In the genomic region with DNA sequence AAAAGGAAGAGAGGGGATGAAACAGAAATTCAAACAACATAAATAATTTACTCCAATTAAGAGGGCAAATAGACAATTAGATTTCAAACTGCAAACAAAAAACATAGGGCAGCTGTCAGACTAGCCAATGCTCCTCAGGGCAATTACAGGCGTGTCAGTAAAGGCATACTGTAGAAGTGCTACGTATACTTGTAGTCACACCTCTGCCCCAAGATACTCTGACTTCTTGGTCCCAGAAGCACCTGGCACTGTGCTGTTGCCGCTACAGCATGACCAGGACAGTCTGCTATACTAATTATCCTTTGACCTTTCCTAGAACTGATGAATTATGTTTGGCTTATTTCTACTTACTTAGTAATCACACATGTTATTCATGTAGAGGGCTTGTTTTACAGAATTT, we compare ENCODE assay signal across 21 mouse cellular contexts. TPM values are rescaled to one million over a fixed set of nuclear protein-coding genes. Genes with fewer than 3 reads are reported as not detected.
DNase-seq lines count a peak whose midpoint lies in the region; ATAC-seq and TF ChIP-seq lines count a peak whose summit lies in the region.
"Had no signal": no experiment of that assay in that cellular context is flagged by ENCODE, and none has a peak within 500 bp of the region (broad histone marks: within the 10 kb centered on the region; RNA-seq: fewer than 3 reads in every experiment).

No protein-coding gene starts in this region.

- TF ChIP-seq POLR2A in brain, embryonic 14.5 days (IDR thresholded peaks at IDR 0.05; ENCODE audit: borderline replicate concordance, extremely low read depth, insufficient read depth, insufficient read length, poor library complexity, severe bottlenecking): no peak

- no peaks in the 10 kb centered on the region for H3K9me3 ChIP-seq in hindbrain, embryonic 12.5 days (replicated peaks)
- H3K9me3 ChIP-seq in hindbrain, embryonic 10.5 days: no peaks in the 10 kb centered on the region
- no peaks in the 10 kb centered on the region for H3K9me3 ChIP-seq in midbrain, embryonic 12.5 days
- H3K9me3 ChIP-seq in midbrain, postnatal 0 days (ENCODE audit: low read length): no peaks in the 10 kb centered on the region
- H3K9me3 ChIP-seq in midbrain, embryonic 14.5 days (ENCODE audit: control insufficient read depth, low read length): no peaks in the 10 kb centered on the region
- H3K9me3 ChIP-seq: forebrain, embryonic 12.5 days had no signal

- no peak overlapping the region for H3K4me3 ChIP-seq in hindbrain, embryonic 12.5 days
- no peak overlapping the region for H3K4me3 ChIP-seq in hindbrain, embryonic 10.5 days
- no peak overlapping the region for H3K4me3 ChIP-seq in midbrain, embryonic 12.5 days
- H3K4me3 ChIP-seq in midbrain, postnatal 0 days (ENCODE audit: low read depth, low read length): no peak overlapping the region
- H3K4me3 ChIP-seq in midbrain, embryonic 14.5 days (replicated peaks; ENCODE audit: low read depth, low read length): no peak overlapping the region
- H3K4me3 ChIP-seq: embryonic facial prominence, embryonic 13.5 days; forebrain, embryonic 12.5 days had no signal

- ATAC-seq in hindbrain, embryonic 12.5 days (ENCODE audit: low FRiP score): peak; percentile 85
- ATAC-seq in midbrain, embryonic 12.5 days (ENCODE audit: low FRiP score, low read depth): peak; percentile 62; the same call in 1 of the 2 replicates
- no peak for ATAC-seq in midbrain, postnatal 0 days (ENCODE audit: low FRiP score)
- ATAC-seq in midbrain, embryonic 14.5 days (ENCODE audit: low FRiP score, low TSS enrichment): peak; percentile 64
- ATAC-seq: activated CD4-positive, CD25-positive, alpha-beta regulatory T cell, adult 4 months; forebrain, embryonic 16.5 days; Patski had no signal

- TF ChIP-seq CTCF in midbrain, postnatal 0 days (IDR thresholded peaks at IDR 0.05): no peak
- TF ChIP-seq CTCF in brain, embryonic 14.5 days (IDR thresholded peaks at IDR 0.05; ENCODE audit: borderline replicate concordance, extremely low read depth, insufficient read depth, insufficient read length): no peak

- H3K4me2 ChIP-seq in hindbrain, embryonic 12.5 days (replicated peaks): no peak overlapping the region
- H3K4me2 ChIP-seq in midbrain, embryonic 12.5 days (replicated peaks): no peak overlapping the region
- no peak overlapping the region for H3K4me2 ChIP-seq in midbrain, postnatal 0 days (ENCODE audit: low read depth, low read length, poor library complexity, severe bottlenecking)
- no peak overlapping the region for H3K4me2 ChIP-seq in midbrain, embryonic 14.5 days (ENCODE audit: low read length)
- H3K4me2 ChIP-seq: embryonic facial prominence, embryonic 13.5 days; forebrain, embryonic 12.5 days had no signal

- no peaks in the 10 kb centered on the region for H3K4me1 ChIP-seq in hindbrain, embryonic 12.5 days
- no peaks in the 10 kb centered on the region for H3K4me1 ChIP-seq in hindbrain, embryonic 10.5 days (replicated peaks)
- no peaks in the 10 kb centered on the region for H3K4me1 ChIP-seq in midbrain, embryonic 12.5 days
- H3K4me1 ChIP-seq in midbrain, postnatal 0 days (ENCODE audit: insufficient read depth, low read length): no peaks in the 10 kb centered on the region
- no peaks in the 10 kb centered on the region for H3K4me1 ChIP-seq in midbrain, embryonic 14.5 days (ENCODE audit: control insufficient read depth, insufficient read depth, low read length)
- H3K4me1 ChIP-seq: forebrain, embryonic 12.5 days had no signal

- no peaks in the 10 kb centered on the region for H3K36me3 ChIP-seq in hindbrain, embryonic 12.5 days
- H3K36me3 ChIP-seq in hindbrain, embryonic 10.5 days: no peaks in the 10 kb centered on the region
- no peaks in the 10 kb centered on the region for H3K36me3 ChIP-seq in midbrain, embryonic 12.5 days
- no peaks in the 10 kb centered on the region for H3K36me3 ChIP-seq in midbrain, postnatal 0 days (ENCODE audit: insufficient read depth, low read length)
- H3K36me3 ChIP-seq in midbrain, embryonic 14.5 days (ENCODE audit: control insufficient read depth, insufficient read depth, low read length): no peaks in the 10 kb centered on the region
- H3K36me3 ChIP-seq: embryonic facial prominence, embryonic 13.5 days; forebrain, embryonic 12.5 days had no signal

- WGBS in hindbrain, embryonic 12.5 days: 65% methylated on average over 3 of the region's 3 CpGs
- 75% methylated on average over 3 of the region's 3 CpGs for WGBS in hindbrain, embryonic 10.5 days
- 77% methylated on average over 3 of the region's 3 CpGs for WGBS in midbrain, embryonic 12.5 days
- WGBS in midbrain, postnatal 0 days: 68% methylated on average over 3 of the region's 3 CpGs
- WGBS in midbrain, embryonic 14.5 days: 44% methylated on average over 3 of the region's 3 CpGs

- no peak overlapping the region for H3K27ac ChIP-seq in hindbrain, embryonic 12.5 days
- no peak overlapping the region for H3K27ac ChIP-seq in hindbrain, embryonic 10.5 days
- no peak overlapping the region for H3K27ac ChIP-seq in midbrain, embryonic 12.5 days (replicated peaks)
- no peak overlapping the region for H3K27ac ChIP-seq in midbrain, postnatal 0 days (ENCODE audit: low read depth, low read length)
- H3K27ac ChIP-seq in midbrain, embryonic 14.5 days (replicated peaks; ENCODE audit: low read depth, low read length): no peak overlapping the region
- H3K27ac ChIP-seq: embryonic facial prominence, embryonic 13.5 days; forebrain, embryonic 12.5 days had no signal

- no peak overlapping the region for H3K9ac ChIP-seq in hindbrain, embryonic 12.5 days
- no peak overlapping the region for H3K9ac ChIP-seq in midbrain, embryonic 12.5 days (replicated peaks)
- H3K9ac ChIP-seq in midbrain, postnatal 0 days (replicated peaks; ENCODE audit: low read length, poor library complexity, severe bottlenecking): no peak overlapping the region
- no peak overlapping the region for H3K9ac ChIP-seq in midbrain, embryonic 14.5 days (replicated peaks; ENCODE audit: low read length)
- H3K9ac ChIP-seq: embryonic facial prominence, embryonic 13.5 days; forebrain, embryonic 12.5 days had no signal

- no peak for DNase-seq in hindbrain, embryonic 10.5 days (ENCODE audit: low spot score)
- no peak for DNase-seq in midbrain, postnatal 0 days (ENCODE audit: low spot score)
- DNase-seq in brain, embryonic 14.5 days (ENCODE audit: low read depth): peak; percentile 27
- peak; percentile 37 for DNase-seq in midbrain, embryonic 14.5 days
- no peak for DNase-seq in frontal cortex, postnatal 25 days (ENCODE audit: low spot score in 2 of 2)
- DNase-seq: adrenal gland, postnatal 14 days; cerebellum, adult 18-20 months; cerebellum, adult 9-11 months; cerebellum, postnatal 36 days; gastrocnemius, postnatal 25 days; heart, postnatal 10 days; heart, postnatal 4 days had no signal

- H3K27me3 ChIP-seq in hindbrain, embryonic 12.5 days: no peaks in the 10 kb centered on the region
- H3K27me3 ChIP-seq in hindbrain, embryonic 10.5 days (ENCODE audit: insufficient read depth, poor library complexity, severe bottlenecking): no peaks in the 10 kb centered on the region
- no peaks in the 10 kb centered on the region for H3K27me3 ChIP-seq in midbrain, embryonic 12.5 days
- no peaks in the 10 kb centered on the region for H3K27me3 ChIP-seq in midbrain, postnatal 0 days (ENCODE audit: insufficient read depth, low read length)
- H3K27me3 ChIP-seq in midbrain, embryonic 14.5 days (ENCODE audit: control insufficient read depth, insufficient read depth, low read length): no peaks in the 10 kb centered on the region
- H3K27me3 ChIP-seq: CH12.LX; embryonic facial prominence, embryonic 13.5 days; forebrain, embryonic 12.5 days; Patski had no signal

RNA-seq across cellular contexts. Expression of a gene that starts 44.5 kb away (rescaled TPM):
- 22.8 and 27.1 TPM in 2 replicates for polyA plus RNA-seq in hindbrain, embryonic 12.5 days (2016; fragmentation: Nextera tagmentation; extraction: Ambion mirVana)
- polyA plus RNA-seq in hindbrain, embryonic 10.5 days (2016; fragmentation: Nextera tagmentation; extraction: Ambion mirVana): 9.8 and 12.4 TPM in 2 replicates
- 17.1 TPM in 2 replicates for polyA plus RNA-seq in midbrain, embryonic 12.5 days (2016; fragmentation: Nextera tagmentation; extraction: Ambion mirVana)
- total RNA-seq in midbrain, postnatal 0 days (2014; rRNA removed): 37.0 and 41.6 TPM in 2 replicates
- 62.8 and 64.7 TPM in 2 replicates for polyA plus RNA-seq in midbrain, postnatal 0 days (2015; fragmentation: Nextera tagmentation; extraction: Ambion mirVana)
- 13.1 and 26.8 TPM in 2 replicates for polyA plus RNA-seq in brain, embryonic 14.5 days (2012; rRNA removed)
- 31.1 and 36.4 TPM in 2 replicates for polyA plus RNA-seq in midbrain, embryonic 14.5 days (2014; fragmentation: Nextera tagmentation; extraction: Ambion mirVana)
- total RNA-seq: granulocyte monocyte progenitor cell, adult 5-6 weeks had no signal
- polyA plus RNA-seq: activated CD4-positive, CD25-positive, alpha-beta regulatory T cell, adult 4 months had no signal

Comparison
In these comparisons a context has a peak if more than half of its experiments do, and no peak if none do; other contexts are left out.
1. DNase-seq: peak in brain, embryonic 14.5 days (single experiment) and midbrain, embryonic 14.5 days (single experiment); none in hindbrain, embryonic 10.5 days (single experiment), midbrain, postnatal 0 days (single experiment) and frontal cortex, postnatal 25 days (0 of 2).